Mouse (Mus musculus) ovary, postnatal 10 days (tissue): ENCODE measurements around the gene Scgb1b19.
"Not testable (repeated sequence)": the region's sequence is repeated elsewhere in the genome, so short reads cannot be mapped to it uniquely, and the experiment has no call there.

Source experiments
- DNase-seq: peaks from one replicate; pipeline ENCODE4 v3.0.0; 2022; ENCODE audit warnings: low spot score

Scgb1b19 gene

DNA sequence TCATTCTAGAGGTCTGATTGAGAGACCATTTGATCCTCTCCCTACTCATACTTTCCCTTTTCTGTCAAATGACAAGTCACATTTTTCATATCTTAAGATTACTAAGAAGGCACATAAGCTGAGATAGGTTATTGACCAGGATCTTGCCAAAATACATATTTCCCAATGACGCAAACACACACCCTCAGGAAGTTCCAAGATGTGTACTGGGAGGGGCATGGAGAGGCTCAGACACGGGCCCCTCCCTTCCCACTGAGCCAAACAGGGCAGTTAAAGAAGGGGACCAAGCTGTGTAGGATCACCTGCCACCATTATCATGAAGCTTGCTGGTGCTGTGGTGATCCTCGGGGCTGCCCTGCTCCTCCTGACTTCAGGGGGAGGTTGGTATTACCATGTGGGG is at the start of gene Scgb1b19:
Scgb1b19 (plus strand) TSS at position 301 of the 400 bp plus-strand sequence.
- not testable (repeated sequence) for DNase-seq

DNA sequence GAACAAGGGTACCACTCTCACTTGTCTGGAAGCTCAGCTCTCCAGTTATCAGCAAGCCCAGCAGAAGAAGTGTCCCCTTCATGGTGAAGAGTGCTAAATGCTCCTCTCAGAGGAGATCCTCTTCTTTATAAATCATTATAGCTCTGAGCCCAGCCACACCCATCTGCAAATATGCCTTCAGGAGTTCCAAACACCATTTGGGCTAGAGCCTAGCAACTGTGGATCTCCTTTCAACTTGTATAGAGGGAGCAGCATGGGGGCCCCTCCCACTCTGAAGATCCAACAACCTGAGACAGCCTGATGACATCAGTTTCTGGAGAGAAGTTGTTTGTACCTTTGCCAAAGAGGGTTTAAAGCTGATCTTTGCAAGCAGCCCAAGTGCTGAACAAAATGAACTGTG is 6.9 kb upstream of the Scgb1b19 start, which contains the start of gene Scgb2b19:
Scgb2b19 (minus strand) TSS at position 101 of the 400 bp plus-strand sequence.
- not testable (repeated sequence) for DNase-seq
